Mouse (Mus musculus): Measurements from ENCODE around the gene Ccdc85c. TPM values are rescaled to one million over a fixed set of nuclear protein-coding genes. Genes with fewer than 3 reads are reported as not detected.

Ccdc85c gene
- 8.3 and 8.6 TPM in 2 replicates for polyA plus RNA-seq (2014; fragmentation: Nextera tagmentation; extraction: Ambion mirVana)

- Histone ChIP-seq H3K4me1 (ENCODE audit: insufficient read depth) (peaks cover 29% of the 10 kb centered on the region), H3K4me2 (peak within 1 kb of the TSS; percentile 97), H3K27me3 (ENCODE audit: insufficient read depth, low read length) (peaks cover 5% of the 10 kb centered on the region; the same call in 1 of the 2 replicates), H3K27ac (ENCODE audit: low read depth) (peak within 1 kb of the TSS; percentile 64), H3K9me3 (ENCODE audit: low read depth, low read length) (no peaks in the 10 kb centered on the region), H3K36me3 (ENCODE audit: insufficient read depth) (0 out of 2 replicates have a peak, but pooled peaks cover 1% of the 10 kb centered on the region), H3K4me3 (ENCODE audit: low read depth, low read length) (peak within 1 kb of the TSS; percentile 69), H3K9ac (peak within 1 kb of the TSS; percentile 70)
- WGBS: under 1% methylated on average over 93 of the region's 120 CpGs
- peak; percentile 67 for DNase-seq
- ATAC-seq (ENCODE audit: insufficient read depth): peak; percentile 1; the same call in 1 of the 2 replicates
- no peak for TF ChIP-seq CTCF (IDR thresholded peaks at IDR 0.05; ENCODE audit: low read depth)
Measured at GRCm38 (mm10) chr12:108274661-108275507, at the start of gene Ccdc85c. Gene Ccdc85c (minus strand): TSS chr12:108275425.

GRCm38 (mm10) chr12:108320096-108320495, 44.9 kb upstream of the Ccdc85c start:
- DNase-seq: no peak
- ATAC-seq (ENCODE audit: insufficient read depth): no peak
- H3K4me2 ChIP-seq: no peak overlapping the region
- peaks cover 3% of the 10 kb centered on the region; the same call in 1 of the 2 replicates for H3K4me1 ChIP-seq (ENCODE audit: insufficient read depth)
- no peak overlapping the region for H3K4me3 ChIP-seq (ENCODE audit: low read depth, low read length)
- peaks cover 50% of the 10 kb centered on the region for H3K27me3 ChIP-seq (ENCODE audit: insufficient read depth, low read length)
- TF ChIP-seq CTCF (IDR thresholded peaks at IDR 0.05; ENCODE audit: low read depth): no peak
- H3K9ac ChIP-seq: no peak overlapping the region
- 26% methylated on average over 8 of the region's 8 CpGs for WGBS
- H3K9me3 ChIP-seq (ENCODE audit: low read depth, low read length): no peaks in the 10 kb centered on the region
- no peaks in the 10 kb centered on the region for H3K36me3 ChIP-seq (ENCODE audit: insufficient read depth)
- no peak overlapping the region for H3K27ac ChIP-seq (ENCODE audit: low read depth)

- ATAC-seq (ENCODE audit: insufficient read depth) (no peak), DNase-seq (no peak)
- peaks cover 3% of the 10 kb centered on the region; the same call in 1 of the 2 replicates for H3K4me1 ChIP-seq (ENCODE audit: insufficient read depth)
- peak overlapping the region; percentile 35; the same call in 1 of the 2 replicates for H3K4me2 ChIP-seq
- H3K27ac ChIP-seq (ENCODE audit: low read depth): no peak overlapping the region
- H3K9ac ChIP-seq: no peak overlapping the region
- H3K9me3 ChIP-seq (ENCODE audit: low read depth, low read length): no peaks in the 10 kb centered on the region
- H3K27me3 ChIP-seq (ENCODE audit: insufficient read depth, low read length): peaks cover 50% of the 10 kb centered on the region
- H3K36me3 ChIP-seq (ENCODE audit: insufficient read depth): no peaks in the 10 kb centered on the region
- WGBS: 9% methylated on average over 37 of the region's 37 CpGs
- H3K4me3 ChIP-seq (ENCODE audit: low read depth, low read length): peak overlapping the region; percentile 22
- TF ChIP-seq CTCF (IDR thresholded peaks at IDR 0.05; ENCODE audit: low read depth): 0 out of 2 replicates have a peak, but pooled peaks have one; percentile 11
Measured at GRCm38 (mm10) chr12:108318499-108318898, 43.3 kb upstream of the Ccdc85c start.

GRCm38 (mm10) chr12:108317826-108318430, 42.7 kb upstream of the Ccdc85c start:
- TF ChIP-seq CTCF (IDR thresholded peaks at IDR 0.05; ENCODE audit: low read depth): no peak
- Histone ChIP-seq H3K4me2 (peak overlapping the region; percentile 35; the same call in 1 of the 2 replicates), H3K27ac (ENCODE audit: low read depth) (no peak overlapping the region), H3K36me3 (ENCODE audit: insufficient read depth) (no peaks in the 10 kb centered on the region), H3K9me3 (ENCODE audit: low read depth, low read length) (no peaks in the 10 kb centered on the region), H3K9ac (no peak overlapping the region), H3K27me3 (ENCODE audit: insufficient read depth, low read length) (peaks cover 50% of the 10 kb centered on the region), H3K4me1 (ENCODE audit: insufficient read depth) (peaks cover 3% of the 10 kb centered on the region; the same call in 1 of the 2 replicates), H3K4me3 (ENCODE audit: low read depth, low read length) (peak overlapping the region; percentile 22; the same call in 1 of the 2 replicates)
- ATAC-seq (ENCODE audit: insufficient read depth) (no peak), DNase-seq (no peak)
- WGBS: 14% methylated on average over 18 of the region's 18 CpGs

- H3K36me3 ChIP-seq (ENCODE audit: insufficient read depth): no peaks in the 10 kb centered on the region
- DNase-seq: no peak
- no peaks in the 10 kb centered on the region for H3K9me3 ChIP-seq (ENCODE audit: low read depth, low read length)
- TF ChIP-seq CTCF (IDR thresholded peaks at IDR 0.05; ENCODE audit: low read depth): no peak
- H3K27me3 ChIP-seq (ENCODE audit: insufficient read depth, low read length): peaks cover 50% of the 10 kb centered on the region
- H3K9ac ChIP-seq: no peak overlapping the region
- H3K4me3 ChIP-seq (ENCODE audit: low read depth, low read length): no peak overlapping the region
- 11% methylated on average over 9 of the region's 9 CpGs for WGBS
- H3K27ac ChIP-seq (ENCODE audit: low read depth): no peak overlapping the region
- peaks cover 3% of the 10 kb centered on the region; the same call in 1 of the 2 replicates for H3K4me1 ChIP-seq (ENCODE audit: insufficient read depth)
- H3K4me2 ChIP-seq: no peak overlapping the region
- no peak for ATAC-seq (ENCODE audit: insufficient read depth)
Measured at GRCm38 (mm10) chr12:108317201-108317738, 42.0 kb upstream of the Ccdc85c start.

GRCm38 (mm10) chr12:108316655-108317054, 41.4 kb upstream of the Ccdc85c start:
- Histone ChIP-seq H3K9me3 (ENCODE audit: low read depth, low read length) (no peaks in the 10 kb centered on the region), H3K9ac (no peak overlapping the region), H3K4me3 (ENCODE audit: low read depth, low read length) (no peak overlapping the region), H3K36me3 (ENCODE audit: insufficient read depth) (no peaks in the 10 kb centered on the region), H3K27me3 (ENCODE audit: insufficient read depth, low read length) (peaks cover 50% of the 10 kb centered on the region), H3K27ac (ENCODE audit: low read depth) (no peak overlapping the region), H3K4me1 (ENCODE audit: insufficient read depth) (peaks cover 3% of the 10 kb centered on the region; the same call in 1 of the 2 replicates), H3K4me2 (no peak overlapping the region)
- ATAC-seq (ENCODE audit: insufficient read depth) (no peak), DNase-seq (no peak)
- WGBS: 34% methylated on average over 6 of the region's 6 CpGs
- TF ChIP-seq CTCF (IDR thresholded peaks at IDR 0.05; ENCODE audit: low read depth): no peak
